Mouse (Mus musculus): ENCODE data around the gene Rab19. TPM values are rescaled to one million over a fixed set of nuclear protein-coding genes. Genes with fewer than 3 reads are reported as not detected.
A peak's percentile ranks its signal among the peaks of the same experiment; 100 is the strongest.

Gene Rab19
- 5.8 and 6.9 TPM in 2 replicates for polyA plus RNA-seq (2015; fragmentation: Nextera tagmentation; extraction: Ambion mirVana)

- 4% methylated on average over 20 of the region's 20 CpGs for WGBS
- peak; percentile 59 for ATAC-seq
- H3K27ac ChIP-seq (ENCODE audit: low read length) = peak within 1 kb of the TSS; percentile 83
Observed at GRCm38 (mm10) chr6:39381125-39381880, at the start of gene Rab19. Rab19 (plus strand) TSS chr6:39381175.

GRCm38 (mm10) chr6:39331998-39332700 is 48.8 kb upstream of the Rab19 start:
- Histone ChIP-seq H3K27ac (ENCODE audit: low read length) (no peak overlapping the region), H3K4me2 (replicated peaks; ENCODE audit: low read depth, low read length) (no peak overlapping the region), H3K4me1 (ENCODE audit: insufficient read depth, low read depth, low read length) (no peaks in the 10 kb centered on the region), H3K9me3 (ENCODE audit: low read length) (no peaks in the 10 kb centered on the region), H3K9ac (replicated peaks; ENCODE audit: low read depth) (no peak overlapping the region), H3K36me3 (ENCODE audit: insufficient read depth, low read length) (peaks cover 6% of the 10 kb centered on the region; the same call in 1 of the 2 replicates), H3K27me3 (replicated peaks; ENCODE audit: insufficient read depth, low read length) (no peaks in the 10 kb centered on the region), H3K4me3 (ENCODE audit: low read depth, low read length) (no peak overlapping the region)
- DNase-seq (ENCODE audit: low spot score) (no peak), ATAC-seq (no peak)
- TF ChIP-seq CTCF (IDR thresholded peaks at IDR 0.05) = no peak
- no peak for TF ChIP-seq EP300 (IDR thresholded peaks at IDR 0.05)
- 94% methylated on average over 7 of the region's 7 CpGs for WGBS

More at GRCm38 (mm10) chr6:39381125-39381880, at the start of gene Rab19:
- Histone ChIP-seq H3K4me2 (replicated peaks; ENCODE audit: low read depth, low read length) (peak within 1 kb of the TSS; percentile 86), H3K4me3 (ENCODE audit: low read depth, low read length) (peak within 1 kb of the TSS; percentile 57), H3K9me3 (ENCODE audit: low read length) (no peaks in the 10 kb centered on the region), H3K4me1 (ENCODE audit: insufficient read depth, low read depth, low read length) (peaks cover 7% of the 10 kb centered on the region; the same call in 1 of the 2 replicates), H3K27me3 (replicated peaks; ENCODE audit: insufficient read depth, low read length) (no peaks in the 10 kb centered on the region), H3K36me3 (ENCODE audit: insufficient read depth, low read length) (no peaks in the 10 kb centered on the region), H3K9ac (replicated peaks; ENCODE audit: low read depth) (peak within 1 kb of the TSS; percentile 50)
- DNase-seq (ENCODE audit: low spot score) = peak; percentile 86
- TF ChIP-seq EP300 (IDR thresholded peaks at IDR 0.05) (no peak), CTCF (IDR thresholded peaks at IDR 0.05) (no peak)

- Histone ChIP-seq H3K4me2 (replicated peaks; ENCODE audit: low read depth, low read length) (no peak overlapping the region), H3K4me3 (ENCODE audit: low read depth, low read length) (no peak overlapping the region), H3K27me3 (replicated peaks; ENCODE audit: insufficient read depth, low read length) (no peaks in the 10 kb centered on the region), H3K4me1 (ENCODE audit: insufficient read depth, low read depth, low read length) (no peaks in the 10 kb centered on the region), H3K9me3 (ENCODE audit: low read length) (no peaks in the 10 kb centered on the region), H3K9ac (replicated peaks; ENCODE audit: low read depth) (no peak overlapping the region), H3K27ac (ENCODE audit: low read length) (no peak overlapping the region), H3K36me3 (ENCODE audit: insufficient read depth, low read length) (peaks cover 20% of the 10 kb centered on the region)
- DNase-seq (ENCODE audit: low spot score) (no peak), ATAC-seq (no peak)
- 81% methylated on average over 7 of the region's 7 CpGs for WGBS
- TF ChIP-seq CTCF (IDR thresholded peaks at IDR 0.05) (no peak), EP300 (IDR thresholded peaks at IDR 0.05) (no peak)
Observed at GRCm38 (mm10) chr6:39334224-39334623, 46.8 kb upstream of the Rab19 start.

GRCm38 (mm10) chr6:39334873-39335272 is 46.1 kb upstream of the Rab19 start:
- ATAC-seq (no peak), DNase-seq (ENCODE audit: low spot score) (no peak)
- H3K9me3 ChIP-seq (ENCODE audit: low read length) = no peaks in the 10 kb centered on the region
- H3K4me3 ChIP-seq (ENCODE audit: low read depth, low read length) = no peak overlapping the region
- peaks cover 20% of the 10 kb centered on the region for H3K36me3 ChIP-seq (ENCODE audit: insufficient read depth, low read length)
- H3K9ac ChIP-seq (replicated peaks; ENCODE audit: low read depth) = no peak overlapping the region
- WGBS = 94% methylated on average over 3 of the region's 3 CpGs
- no peaks in the 10 kb centered on the region for H3K4me1 ChIP-seq (ENCODE audit: insufficient read depth, low read depth, low read length)
- H3K27ac ChIP-seq (ENCODE audit: low read length) = no peak overlapping the region
- H3K4me2 ChIP-seq (replicated peaks; ENCODE audit: low read depth, low read length) = no peak overlapping the region
- no peaks in the 10 kb centered on the region for H3K27me3 ChIP-seq (replicated peaks; ENCODE audit: insufficient read depth, low read length)
- TF ChIP-seq CTCF (IDR thresholded peaks at IDR 0.05) (peak; percentile 33), EP300 (IDR thresholded peaks at IDR 0.05) (no peak)

GRCm38 (mm10) chr6:39338359-39338758 is 42.6 kb upstream of the Rab19 start:
- H3K4me2 ChIP-seq (replicated peaks; ENCODE audit: low read depth, low read length) = no peak overlapping the region
- H3K27ac ChIP-seq (ENCODE audit: low read length) = no peak overlapping the region
- no peak overlapping the region for H3K9ac ChIP-seq (replicated peaks; ENCODE audit: low read depth)
- TF ChIP-seq EP300 (IDR thresholded peaks at IDR 0.05) = no peak
- TF ChIP-seq CTCF (IDR thresholded peaks at IDR 0.05) = no peak
- H3K9me3 ChIP-seq (ENCODE audit: low read length) = no peaks in the 10 kb centered on the region
- WGBS = 89% methylated on average over 8 of the region's 8 CpGs
- peaks cover 20% of the 10 kb centered on the region for H3K36me3 ChIP-seq (ENCODE audit: insufficient read depth, low read length)
- no peak for ATAC-seq
- H3K4me3 ChIP-seq (ENCODE audit: low read depth, low read length) = no peak overlapping the region
- no peak for DNase-seq (ENCODE audit: low spot score)
- H3K27me3 ChIP-seq (replicated peaks; ENCODE audit: insufficient read depth, low read length) = no peaks in the 10 kb centered on the region
- no peaks in the 10 kb centered on the region for H3K4me1 ChIP-seq (ENCODE audit: insufficient read depth, low read depth, low read length)

- H3K27ac ChIP-seq (ENCODE audit: low read length) = no peak overlapping the region
- DNase-seq (ENCODE audit: low spot score) = no peak
- peaks cover 21% of the 10 kb centered on the region for H3K36me3 ChIP-seq (ENCODE audit: insufficient read depth, low read length)
- H3K9me3 ChIP-seq (ENCODE audit: low read length) = no peaks in the 10 kb centered on the region
- no peak for ATAC-seq
- no peak overlapping the region for H3K9ac ChIP-seq (replicated peaks; ENCODE audit: low read depth)
- no peak overlapping the region for H3K4me3 ChIP-seq (ENCODE audit: low read depth, low read length)
- 63% methylated on average over 2 of the region's 2 CpGs for WGBS
- no peaks in the 10 kb centered on the region for H3K4me1 ChIP-seq (ENCODE audit: insufficient read depth, low read depth, low read length)
- H3K4me2 ChIP-seq (replicated peaks; ENCODE audit: low read depth, low read length) = no peak overlapping the region
- no peak for TF ChIP-seq CTCF (IDR thresholded peaks at IDR 0.05)
- H3K27me3 ChIP-seq (replicated peaks; ENCODE audit: insufficient read depth, low read length) = no peaks in the 10 kb centered on the region
Observed at GRCm38 (mm10) chr6:39341798-39342197, 39.2 kb upstream of the Rab19 start.
